Mouse (Mus musculus) midbrain, embryonic 10.5 days (tissue): ENCODE measurements around the gene Ift88. TPM values are rescaled to one million over a fixed set of nuclear protein-coding genes. Genes with fewer than 3 reads are reported as not detected.

Experiments used
- DNase-seq: peaks from one replicate; pipeline ENCODE4 v3.0.0-alpha.2; 2017; ENCODE audit warnings: low spot score
- H3K27ac ChIP-seq: fragments of 300-500 bp; sonication (generic); replicated peaks from 2 replicates; pipeline ENCODE4 v1.5.1; 2016; ENCODE audit warnings: mild to moderate bottlenecking
- H3K27me3 ChIP-seq: fragments of 300-500 bp; sonication (generic); 2 replicates; pipeline ENCODE4 v1.6.1; 2016; ENCODE audit warnings: low read depth, mild to moderate bottlenecking; ENCODE audit not compliant: poor library complexity, severe bottlenecking
- H3K36me3 ChIP-seq: fragments of 300-500 bp; sonication (generic); 2 replicates; pipeline ENCODE4 v1.6.1; 2016; ENCODE audit warnings: mild to moderate bottlenecking, moderate library complexity
- H3K4me1 ChIP-seq: fragments of 300-500 bp; sonication (generic); 2 replicates; pipeline ENCODE4 v1.6.1; 2016
- H3K4me3 ChIP-seq: fragments of 300-500 bp; sonication (generic); 2 replicates; pipeline ENCODE4 v1.5.1; 2016; ENCODE audit warnings: mild to moderate bottlenecking, moderate library complexity
- H3K9me3 ChIP-seq: fragments of 300-500 bp; sonication (generic); replicated peaks from 2 replicates; pipeline ENCODE4 v1.6.1; 2016; ENCODE audit warnings: mild to moderate bottlenecking
- WGBS: fragments of 180-500 bp; shearing (Covaris S2); methylation state at CpG from one replicate; pipeline ENCODE4 v1.1.7; 2016; 5-methylcytosine and 5-hydroxymethylcytosine counted together
- polyA plus RNA-seq: library from polyadenylated mRNA; unstranded; fragments of >200 nt; fragmentation: Nextera tagmentation; extraction: Ambion mirVana; gene quantifications from 2 replicates; pipeline ENCODE4 v1.2.1, GENCODE M21; 2016

Gene Ift88
- polyA plus RNA-seq, 1 experiment from 2014 or later: 12.1 TPM

- Histone ChIP-seq H3K4me1 (peaks cover 49% of the 10 kb centered on the region), H3K27ac (peak overlapping the region; percentile 61), H3K27me3 (peaks cover 76% of the 10 kb centered on the region), H3K36me3 (no peaks in the 10 kb centered on the region), H3K4me3 (peak overlapping the region; percentile 34), H3K9me3 (no peaks in the 10 kb centered on the region)
- peak; percentile 63 for DNase-seq
- WGBS: 5% methylated on average over 16 of the region's 16 CpGs
Measured at GRCm38 (mm10) chr14:57537261-57538015, 113.6 kb downstream of the Ift88 start.

GRCm38 (mm10) chr14:57540683-57541082 is 116.8 kb downstream of the Ift88 start:
- Histone ChIP-seq H3K36me3 (no peaks in the 10 kb centered on the region), H3K4me3 (no peak overlapping the region), H3K4me1 (peaks cover 26% of the 10 kb centered on the region), H3K27ac (no peak overlapping the region), H3K27me3 (peaks cover 53% of the 10 kb centered on the region), H3K9me3 (no peaks in the 10 kb centered on the region)
- DNase-seq: no peak
- WGBS: 88% methylated on average over 11 of the region's 11 CpGs

GRCm38 (mm10) chr14:57542231-57542630 is 118.4 kb downstream of the Ift88 start:
- Histone ChIP-seq H3K4me1 (peaks cover 27% of the 10 kb centered on the region), H3K9me3 (no peaks in the 10 kb centered on the region), H3K4me3 (peak overlapping the region; percentile 36; the same call in 1 of the 2 replicates), H3K27ac (peak overlapping the region; percentile 9; the same call in 1 of the 2 replicates), H3K36me3 (peaks cover 1% of the 10 kb centered on the region; the same call in 1 of the 2 replicates), H3K27me3 (peaks cover 45% of the 10 kb centered on the region)
- 41% methylated on average over 34 of the region's 34 CpGs for WGBS
- no peak for DNase-seq

GRCm38 (mm10) chr14:57543420-57544039 is 119.7 kb downstream of the Ift88 start:
- Histone ChIP-seq H3K9me3 (no peaks in the 10 kb centered on the region), H3K4me3 (no peak overlapping the region), H3K36me3 (peaks cover 6% of the 10 kb centered on the region; the same call in 1 of the 2 replicates), H3K27ac (no peak overlapping the region), H3K27me3 (peaks cover 38% of the 10 kb centered on the region), H3K4me1 (peaks cover 14% of the 10 kb centered on the region)
- 93% methylated on average over 13 of the region's 13 CpGs for WGBS
- no peak for DNase-seq

GRCm38 (mm10) chr14:57545526-57545925 is 121.7 kb downstream of the Ift88 start:
- Histone ChIP-seq H3K4me1 (peaks cover 12% of the 10 kb centered on the region), H3K27ac (no peak overlapping the region), H3K9me3 (no peaks in the 10 kb centered on the region), H3K36me3 (peaks cover 21% of the 10 kb centered on the region), H3K4me3 (no peak overlapping the region), H3K27me3 (peaks cover 23% of the 10 kb centered on the region)
- WGBS: 84% methylated on average over 17 of the region's 17 CpGs
- DNase-seq: no peak

- WGBS: 87% methylated on average over 8 of the region's 8 CpGs
- Histone ChIP-seq H3K4me3 (no peak overlapping the region), H3K9me3 (no peaks in the 10 kb centered on the region), H3K27ac (no peak overlapping the region), H3K36me3 (peaks cover 21% of the 10 kb centered on the region), H3K4me1 (peaks cover 12% of the 10 kb centered on the region), H3K27me3 (peaks cover 17% of the 10 kb centered on the region)
- no peak for DNase-seq
Measured at GRCm38 (mm10) chr14:57546131-57546530, 122.3 kb downstream of the Ift88 start.

GRCm38 (mm10) chr14:57546557-57547021 is 122.7 kb downstream of the Ift88 start:
- H3K27ac ChIP-seq: no peak overlapping the region
- DNase-seq: no peak
- H3K36me3 ChIP-seq: peaks cover 21% of the 10 kb centered on the region
- H3K4me1 ChIP-seq: peaks cover 12% of the 10 kb centered on the region
- H3K4me3 ChIP-seq: no peak overlapping the region
- peaks cover 13% of the 10 kb centered on the region for H3K27me3 ChIP-seq
- H3K9me3 ChIP-seq: no peaks in the 10 kb centered on the region
- WGBS: 37% methylated on average over 13 of the region's 13 CpGs

GRCm38 (mm10) chr14:57547062-57547461 is 123.2 kb downstream of the Ift88 start:
- Histone ChIP-seq H3K4me3 (no peak overlapping the region), H3K27ac (no peak overlapping the region), H3K9me3 (no peaks in the 10 kb centered on the region), H3K27me3 (peaks cover 8% of the 10 kb centered on the region), H3K4me1 (peaks cover 12% of the 10 kb centered on the region), H3K36me3 (peaks cover 21% of the 10 kb centered on the region)
- 88% methylated on average over 5 of the region's 5 CpGs for WGBS
- no peak for DNase-seq

- Histone ChIP-seq H3K36me3 (peaks cover 19% of the 10 kb centered on the region), H3K4me1 (no peaks in the 10 kb centered on the region), H3K27me3 (no peaks in the 10 kb centered on the region), H3K9me3 (no peaks in the 10 kb centered on the region), H3K27ac (no peak overlapping the region), H3K4me3 (no peak overlapping the region)
- DNase-seq: no peak
Measured at GRCm38 (mm10) chr14:57552945-57553344, 129.1 kb downstream of the Ift88 start.

- H3K4me1 ChIP-seq: no peaks in the 10 kb centered on the region
- H3K27ac ChIP-seq: no peak overlapping the region
- no peak overlapping the region for H3K4me3 ChIP-seq
- peaks cover 12% of the 10 kb centered on the region for H3K36me3 ChIP-seq
- 92% methylated on average over 5 of the region's 5 CpGs for WGBS
- no peaks in the 10 kb centered on the region for H3K27me3 ChIP-seq
- DNase-seq: no peak
- no peaks in the 10 kb centered on the region for H3K9me3 ChIP-seq
Measured at GRCm38 (mm10) chr14:57554434-57554833, 130.6 kb downstream of the Ift88 start.

GRCm38 (mm10) chr14:57555471-57556070 is 131.7 kb downstream of the Ift88 start:
- Histone ChIP-seq H3K4me1 (no peaks in the 10 kb centered on the region), H3K27me3 (no peaks in the 10 kb centered on the region), H3K9me3 (no peaks in the 10 kb centered on the region), H3K36me3 (peaks cover 5% of the 10 kb centered on the region), H3K27ac (no peak overlapping the region), H3K4me3 (no peak overlapping the region)
- 88% methylated on average over 7 of the region's 7 CpGs for WGBS
- DNase-seq: no peak

- H3K9me3 ChIP-seq: no peaks in the 10 kb centered on the region
- DNase-seq: no peak
- H3K36me3 ChIP-seq: peaks cover 7% of the 10 kb centered on the region
- no peak overlapping the region for H3K4me3 ChIP-seq
- no peaks in the 10 kb centered on the region for H3K27me3 ChIP-seq
- 89% methylated on average over 1 of the region's 1 CpGs for WGBS
- H3K27ac ChIP-seq: no peak overlapping the region
- H3K4me1 ChIP-seq: no peaks in the 10 kb centered on the region
Measured at GRCm38 (mm10) chr14:57556922-57557321, 133.1 kb downstream of the Ift88 start.

- Histone ChIP-seq H3K9me3 (no peaks in the 10 kb centered on the region), H3K27me3 (no peaks in the 10 kb centered on the region), H3K27ac (no peak overlapping the region), H3K4me1 (peaks cover 2% of the 10 kb centered on the region; the same call in 1 of the 2 replicates), H3K4me3 (no peak overlapping the region), H3K36me3 (peaks cover 15% of the 10 kb centered on the region)
- no peak for DNase-seq
- 96% methylated on average over 6 of the region's 6 CpGs for WGBS
Measured at GRCm38 (mm10) chr14:57565626-57566025, 141.8 kb downstream of the Ift88 start.
